Mouse (Mus musculus) limb, embryonic 12.5 days (tissue): Measurements from ENCODE around the gene Pde4dip. TPM values are rescaled to one million over a fixed set of nuclear protein-coding genes. Genes with fewer than 3 reads are reported as not detected.
A peak's percentile ranks its signal among the peaks of the same experiment; 100 is the strongest.

Experiments
- ATAC-seq: fragments of 200-750 bp; cut with Nextera tagmentation; 2 replicates; pipeline ENCODE4 v1.8.0; 2017; ENCODE audit warnings: low read depth, moderate TSS enrichment; ENCODE audit not compliant: insufficient number of reproducible peaks, insufficient read depth, low FRiP score, low TSS enrichment
- H3K27ac ChIP-seq: fragments of 300-500 bp; sonication (generic); 2 replicates; pipeline ENCODE4 v1.5.1; 2016; ENCODE audit warnings: mild to moderate bottlenecking, moderate library complexity
- H3K27me3 ChIP-seq: fragments of 300-500 bp; sonication (generic); 2 replicates; pipeline ENCODE4 v1.6.1; 2016; ENCODE audit warnings: mild to moderate bottlenecking, moderate library complexity
- H3K36me3 ChIP-seq: fragments of 300-500 bp; sonication (generic); 2 replicates; pipeline ENCODE4 v1.6.1; 2016; ENCODE audit warnings: mild to moderate bottlenecking, moderate library complexity
- H3K4me1 ChIP-seq: fragments of 300-500 bp; sonication (generic); replicated peaks from 2 replicates; pipeline ENCODE4 v1.6.1; 2016
- H3K4me2 ChIP-seq: fragments of 300-500 bp; sonication (generic); 2 replicates; pipeline ENCODE4 v1.6.1; 2016; ENCODE audit warnings: mild to moderate bottlenecking, moderate library complexity
- H3K4me3 ChIP-seq: fragments of 300-500 bp; sonication (generic); replicated peaks from 2 replicates; pipeline ENCODE4 v1.5.1; 2016; ENCODE audit warnings: mild to moderate bottlenecking
- H3K9ac ChIP-seq: fragments of 300-500 bp; sonication (generic); replicated peaks from 2 replicates; pipeline ENCODE4 v1.6.1; 2016; ENCODE audit warnings: mild to moderate bottlenecking, moderate library complexity
- H3K9me3 ChIP-seq: fragments of 300-500 bp; sonication (generic); 2 replicates; pipeline ENCODE4 v1.6.1; 2016; ENCODE audit warnings: mild to moderate bottlenecking, moderate library complexity
- WGBS: fragments of 180-500 bp; shearing (Covaris S2); methylation state at CpG from one replicate; pipeline ENCODE4 v1.1.7; 2016; 5-methylcytosine and 5-hydroxymethylcytosine counted together
- polyA plus RNA-seq: library from polyadenylated mRNA; unstranded; fragments of >200 nt; fragmentation: Nextera tagmentation; extraction: Ambion mirVana; gene quantifications from 2 replicates; pipeline ENCODE4 v1.2.1, GENCODE M21; 2016

The Pde4dip gene
- polyA plus RNA-seq, 1 experiment from 2014 or later = 31.9 TPM

DNA sequence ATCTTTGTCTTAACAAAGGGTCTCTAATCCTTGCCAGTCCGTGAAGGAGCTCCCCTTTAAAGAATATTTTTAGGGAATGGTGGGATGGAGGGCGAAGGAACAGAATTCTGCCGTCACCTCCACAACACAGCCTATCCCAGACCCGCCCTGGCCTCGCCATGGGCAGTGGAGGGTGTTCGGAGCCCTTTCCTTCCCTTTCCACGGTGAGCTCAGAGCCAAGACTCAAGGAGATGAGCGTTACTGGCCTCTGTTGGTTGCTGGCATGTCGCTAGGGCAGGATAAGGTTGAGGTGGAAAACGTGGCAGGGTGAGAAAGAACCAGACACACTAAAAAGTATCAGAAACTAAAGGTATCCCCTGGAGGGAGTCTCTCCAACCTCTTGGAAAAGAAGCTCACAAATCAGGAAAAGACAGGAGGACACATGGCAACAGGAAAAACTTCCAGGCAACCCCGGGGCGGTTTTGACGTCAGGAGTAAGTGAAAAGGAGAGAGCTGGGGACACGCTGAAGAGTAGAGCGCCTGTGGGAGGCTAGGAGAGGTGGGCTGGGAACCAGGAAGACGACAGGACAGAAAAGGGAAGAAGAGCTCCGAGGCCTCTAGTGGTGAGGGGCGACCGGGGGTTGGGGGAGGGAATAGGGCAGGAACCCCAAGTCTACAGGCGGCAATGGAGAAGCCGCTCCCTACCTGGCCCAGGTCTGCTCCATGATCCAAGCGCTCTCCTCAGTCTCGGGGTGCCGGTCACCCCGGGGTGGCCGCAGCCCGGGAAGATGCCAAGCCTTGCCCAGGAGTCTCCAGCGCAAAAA is 21.1 kb downstream of the Pde4dip start:
- H3K4me2 ChIP-seq = peak overlapping the region; percentile 96
- H3K36me3 ChIP-seq = no peaks in the 10 kb centered on the region
- no peaks in the 10 kb centered on the region for H3K9me3 ChIP-seq
- 3% methylated on average over 28 of the region's 28 CpGs for WGBS
- peak overlapping the region; percentile 52 for H3K4me3 ChIP-seq
- no peak overlapping the region for H3K27ac ChIP-seq
- peaks cover 12% of the 10 kb centered on the region for H3K4me1 ChIP-seq
- ATAC-seq = peak; percentile 47; the same call in 1 of the 2 replicates
- peak overlapping the region; percentile 61 for H3K9ac ChIP-seq
- peaks cover 51% of the 10 kb centered on the region for H3K27me3 ChIP-seq

DNA sequence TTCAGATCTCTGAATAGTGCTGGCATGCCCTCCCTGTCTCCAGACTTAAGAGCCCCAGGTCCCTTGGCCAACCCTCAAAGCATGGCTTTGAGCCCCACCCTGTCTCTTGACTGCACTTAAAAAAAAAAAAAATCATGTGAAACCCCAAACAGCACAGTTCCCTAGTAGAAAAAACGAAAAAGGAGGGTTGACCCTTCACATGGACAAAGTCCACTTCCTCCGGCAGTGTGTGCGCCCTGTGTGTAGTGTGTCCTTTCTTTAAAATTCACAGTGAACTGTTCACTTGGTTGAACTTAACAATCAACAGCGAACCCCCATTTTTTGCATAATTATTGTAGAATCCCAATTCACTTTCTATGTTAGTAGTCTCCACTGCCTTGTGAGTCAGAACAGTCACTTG is 21.8 kb downstream of the Pde4dip start:
- no peaks in the 10 kb centered on the region for H3K9me3 ChIP-seq
- no peak overlapping the region for H3K9ac ChIP-seq
- ATAC-seq = no peak
- peaks cover 12% of the 10 kb centered on the region for H3K4me1 ChIP-seq
- H3K4me3 ChIP-seq = no peak overlapping the region; the same call in 1 of the 2 replicates
- no peaks in the 10 kb centered on the region for H3K36me3 ChIP-seq
- 65% methylated on average over 4 of the region's 4 CpGs for WGBS
- no peak overlapping the region for H3K27ac ChIP-seq
- H3K27me3 ChIP-seq = peaks cover 48% of the 10 kb centered on the region
- H3K4me2 ChIP-seq = peak overlapping the region; percentile 96; the same call in 1 of the 2 replicates

DNA sequence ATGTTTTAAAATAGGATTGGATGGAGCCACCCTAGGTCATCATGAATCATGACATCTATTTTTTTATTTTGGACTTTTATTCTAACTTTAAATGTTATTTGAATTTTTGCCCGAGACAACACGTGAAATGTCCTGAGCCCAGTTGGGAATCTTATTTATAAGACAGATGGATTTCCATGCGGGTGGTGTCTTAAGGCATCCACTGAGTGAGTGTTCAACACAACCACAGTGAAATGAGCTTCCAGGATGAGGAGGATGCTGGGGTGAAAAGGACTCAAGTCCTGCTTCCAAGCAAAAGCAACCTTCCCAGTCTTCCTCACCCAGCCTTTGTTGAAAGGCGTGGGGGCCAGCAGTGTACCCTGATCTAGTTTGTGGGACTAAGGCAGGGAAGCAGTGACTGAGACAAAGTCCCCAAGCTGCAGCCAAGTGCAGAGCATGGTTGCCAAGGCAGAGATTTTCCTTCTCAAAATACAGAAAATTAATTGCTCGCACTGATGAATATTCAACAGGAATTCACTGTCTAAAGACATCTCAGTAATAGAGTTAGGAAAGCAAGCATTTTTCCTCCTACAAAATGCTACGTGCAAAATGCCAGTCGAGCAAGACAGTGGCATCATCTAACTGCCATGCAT is 27.6 kb downstream of the Pde4dip start:
- no peak for ATAC-seq
- WGBS = 91% methylated on average over 7 of the region's 7 CpGs
- Histone ChIP-seq H3K4me1 (no peaks in the 10 kb centered on the region), H3K27me3 (peaks cover 11% of the 10 kb centered on the region), H3K36me3 (no peaks in the 10 kb centered on the region), H3K27ac (no peak overlapping the region), H3K9me3 (no peaks in the 10 kb centered on the region), H3K4me3 (no peak overlapping the region), H3K9ac (no peak overlapping the region), H3K4me2 (no peak overlapping the region)

DNA sequence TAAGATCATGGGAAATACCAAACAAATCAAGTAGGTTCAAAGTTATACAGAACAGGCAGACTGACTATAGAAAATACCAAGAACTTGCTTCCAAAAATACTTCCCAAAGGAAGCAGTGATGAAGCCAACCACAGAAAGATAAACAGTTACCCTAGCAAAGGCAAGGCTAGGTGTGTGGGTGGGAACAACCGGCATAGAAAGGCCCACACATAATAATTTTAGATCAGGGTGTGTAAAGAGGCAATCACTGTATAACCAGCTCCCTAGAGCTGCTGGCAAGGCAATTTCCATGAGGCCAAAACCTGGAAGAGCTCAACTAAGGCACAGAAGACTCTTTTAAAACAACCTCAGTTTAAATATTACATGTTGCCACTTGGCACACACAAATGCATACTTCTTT is 29.1 kb downstream of the Pde4dip start:
- WGBS = 70% methylated on average over 1 of the region's 1 CpGs
- no peak for ATAC-seq
- H3K27me3 ChIP-seq = no peaks in the 10 kb centered on the region
- no peak overlapping the region for H3K9ac ChIP-seq
- no peaks in the 10 kb centered on the region for H3K9me3 ChIP-seq
- H3K4me1 ChIP-seq = no peaks in the 10 kb centered on the region
- no peaks in the 10 kb centered on the region for H3K36me3 ChIP-seq
- no peak overlapping the region for H3K27ac ChIP-seq
- no peak overlapping the region for H3K4me2 ChIP-seq
- no peak overlapping the region for H3K4me3 ChIP-seq

DNA sequence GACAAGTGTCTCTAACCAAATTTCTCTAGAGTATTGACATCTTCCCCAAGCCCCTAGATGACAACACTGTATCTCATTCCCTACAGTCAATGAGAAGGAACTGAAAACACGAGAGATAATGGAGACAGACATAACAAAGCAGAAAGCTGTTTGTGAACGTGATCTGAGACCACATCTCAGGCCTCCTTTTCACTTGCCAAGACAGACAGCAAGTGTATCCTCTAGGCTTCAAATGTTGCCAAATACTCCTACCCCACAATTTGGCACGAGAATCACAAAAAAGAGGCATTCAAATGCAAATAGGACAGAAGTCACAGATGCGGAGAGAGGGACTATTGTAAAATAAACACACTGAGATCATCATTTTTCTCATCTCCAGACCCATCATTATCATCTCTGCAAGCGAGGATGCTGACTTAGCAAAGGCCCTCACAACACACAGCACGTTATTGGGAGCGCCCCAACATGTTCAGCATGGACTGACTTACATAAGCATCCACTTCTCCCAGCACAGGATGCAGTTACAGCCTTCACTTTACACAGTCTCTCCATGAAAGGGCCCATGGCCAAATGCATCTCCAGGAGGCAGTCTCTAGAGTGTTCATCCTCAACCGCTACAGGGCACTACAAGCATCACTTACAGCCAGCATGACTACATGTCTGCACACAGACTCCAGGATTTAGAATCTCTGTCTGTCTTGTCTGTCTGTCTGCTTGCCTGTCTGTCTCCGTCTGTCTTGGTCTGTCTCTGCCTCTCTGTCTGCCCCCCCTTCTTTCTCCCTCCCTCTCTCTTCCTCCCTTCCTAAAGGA is 33.7 kb downstream of the Pde4dip start:
- Histone ChIP-seq H3K4me1 (no peaks in the 10 kb centered on the region), H3K4me2 (no peak overlapping the region), H3K27me3 (no peaks in the 10 kb centered on the region), H3K36me3 (no peaks in the 10 kb centered on the region), H3K4me3 (no peak overlapping the region), H3K9ac (no peak overlapping the region), H3K9me3 (no peaks in the 10 kb centered on the region), H3K27ac (no peak overlapping the region)
- 82% methylated on average over 9 of the region's 9 CpGs for WGBS
- no peak for ATAC-seq

DNA sequence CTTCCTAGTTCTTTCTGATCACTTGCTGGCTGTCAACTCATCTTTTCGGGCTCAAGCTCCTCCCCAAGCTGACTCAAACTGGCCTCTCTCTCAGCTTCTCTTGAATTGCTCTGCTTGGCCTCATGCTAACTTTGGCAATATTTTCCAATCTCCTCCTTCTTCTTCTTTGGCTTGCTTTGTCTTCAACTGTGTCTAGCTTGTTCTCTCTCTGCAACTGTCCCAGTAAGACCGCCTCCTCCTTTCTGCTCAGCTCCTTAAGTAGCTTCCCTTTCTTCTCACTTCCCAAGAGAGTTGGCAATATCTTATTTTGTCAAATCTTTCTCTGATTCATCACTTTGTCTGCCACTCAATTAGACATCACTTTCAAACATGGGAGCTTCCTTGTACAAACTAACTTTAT is 36.7 kb downstream of the Pde4dip start:
- Histone ChIP-seq H3K9me3 (no peaks in the 10 kb centered on the region), H3K27me3 (no peaks in the 10 kb centered on the region), H3K9ac (no peak overlapping the region), H3K4me2 (no peak overlapping the region), H3K27ac (no peak overlapping the region), H3K36me3 (no peaks in the 10 kb centered on the region), H3K4me1 (no peaks in the 10 kb centered on the region), H3K4me3 (no peak overlapping the region)
- 89% methylated on average over 2 of the region's 2 CpGs for WGBS
- no peak for ATAC-seq

DNA sequence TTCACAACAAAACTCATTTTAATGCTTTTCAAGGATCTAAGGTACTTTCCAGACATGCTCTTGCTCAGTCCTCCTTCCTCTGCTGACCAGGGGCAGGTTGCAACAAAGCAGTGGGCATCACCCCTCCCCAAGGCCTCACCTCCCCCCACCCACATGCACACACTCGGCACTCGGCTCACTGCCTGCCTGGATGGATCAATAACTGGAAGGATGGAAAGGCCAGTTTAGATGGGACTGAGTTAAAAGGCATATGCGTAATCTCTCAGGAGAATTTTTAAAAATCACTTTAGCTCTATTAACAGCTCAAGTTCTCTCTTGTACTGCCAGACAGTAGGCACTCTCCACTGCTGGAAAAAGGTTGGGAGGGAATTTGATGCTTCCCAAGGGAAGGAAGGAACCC is 40.9 kb downstream of the Pde4dip start:
- Histone ChIP-seq H3K4me3 (no peak overlapping the region), H3K27me3 (no peaks in the 10 kb centered on the region), H3K4me2 (no peak overlapping the region), H3K36me3 (no peaks in the 10 kb centered on the region), H3K9ac (no peak overlapping the region), H3K4me1 (no peaks in the 10 kb centered on the region), H3K27ac (no peak overlapping the region), H3K9me3 (no peaks in the 10 kb centered on the region)
- ATAC-seq = no peak
- WGBS = 69% methylated on average over 3 of the region's 3 CpGs

DNA sequence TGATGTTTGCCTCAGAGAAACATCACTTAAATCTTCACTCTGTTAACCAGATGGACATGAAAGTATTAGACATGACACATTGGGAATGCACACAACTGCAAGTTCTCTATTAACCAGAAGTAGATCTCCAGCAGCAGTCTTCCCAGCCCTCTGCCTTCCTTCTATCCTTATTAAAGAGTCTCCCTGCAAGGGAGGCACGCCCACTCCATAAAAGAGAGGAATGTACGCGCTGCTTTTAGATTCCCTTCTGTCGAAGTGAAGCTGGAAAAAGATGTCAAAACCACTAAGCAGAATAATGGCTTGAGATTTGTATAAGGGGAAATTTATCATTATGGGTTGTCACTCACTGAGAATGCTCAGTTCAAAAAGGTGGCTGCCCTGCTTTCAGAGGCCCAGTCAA is 42.1 kb downstream of the Pde4dip start:
- WGBS = 65% methylated on average over 4 of the region's 4 CpGs
- Histone ChIP-seq H3K36me3 (no peaks in the 10 kb centered on the region), H3K27me3 (no peaks in the 10 kb centered on the region), H3K9me3 (no peaks in the 10 kb centered on the region), H3K4me2 (no peak overlapping the region), H3K4me1 (no peaks in the 10 kb centered on the region), H3K4me3 (no peak overlapping the region), H3K9ac (no peak overlapping the region), H3K27ac (no peak overlapping the region)
- no peak for ATAC-seq

DNA sequence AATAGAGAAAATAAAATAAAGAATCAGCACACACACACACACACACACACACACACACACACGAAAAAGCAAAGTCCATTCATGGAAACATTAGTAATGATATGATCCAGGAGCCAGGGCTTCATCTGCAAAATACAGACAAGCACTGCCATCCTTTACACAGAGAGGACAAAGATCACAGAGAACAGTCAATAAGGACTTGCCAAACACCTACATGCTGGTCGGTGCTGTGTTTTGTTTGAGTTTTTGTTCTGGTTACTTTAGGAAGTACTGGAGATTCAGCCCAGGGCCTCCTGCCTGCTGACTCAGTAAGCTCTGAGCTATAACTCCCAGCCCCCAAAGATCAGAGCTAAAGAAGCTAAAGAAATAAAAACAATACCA is 43.7 kb downstream of the Pde4dip start:
- Histone ChIP-seq H3K4me2 (no peak overlapping the region), H3K27ac (no peak overlapping the region), H3K36me3 (no peaks in the 10 kb centered on the region), H3K27me3 (no peaks in the 10 kb centered on the region), H3K9ac (no peak overlapping the region), H3K9me3 (no peaks in the 10 kb centered on the region), H3K4me1 (no peaks in the 10 kb centered on the region), H3K4me3 (no peak overlapping the region)
- ATAC-seq = no peak
- 81% methylated on average over 2 of the region's 2 CpGs for WGBS

DNA sequence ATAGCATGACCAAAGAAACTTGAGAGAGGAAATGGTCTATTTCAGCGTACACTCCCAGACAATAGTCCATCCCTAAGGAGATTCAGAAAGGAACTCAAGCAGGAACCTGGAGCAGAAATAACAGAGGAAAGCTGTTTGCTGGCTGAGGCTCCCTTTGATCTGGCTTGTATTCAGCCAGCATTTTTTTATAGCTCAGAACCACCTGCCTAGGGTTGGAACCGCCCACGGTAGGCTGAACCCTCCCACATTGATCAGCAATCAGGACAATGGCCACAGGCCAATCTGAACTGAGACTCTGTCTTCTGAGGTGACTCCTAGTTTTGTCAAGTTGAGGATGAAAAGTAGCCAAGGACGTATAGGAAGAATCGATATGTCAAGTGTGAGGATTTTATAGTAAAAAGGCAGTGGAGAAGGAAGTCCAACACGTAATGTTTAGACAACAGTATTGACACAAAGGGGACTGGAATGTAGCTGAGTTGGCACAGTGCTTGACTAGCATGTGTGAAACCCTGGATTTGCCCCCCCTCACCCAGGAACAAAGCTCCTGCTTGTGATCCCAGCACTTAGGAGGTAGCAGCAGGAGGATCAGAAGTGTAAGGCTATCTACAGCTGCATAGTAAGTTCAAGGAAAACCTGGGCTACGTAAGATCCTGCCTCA is 44.2 kb downstream of the Pde4dip start:
- Histone ChIP-seq H3K9ac (no peak overlapping the region), H3K27me3 (no peaks in the 10 kb centered on the region), H3K9me3 (no peaks in the 10 kb centered on the region), H3K4me3 (no peak overlapping the region), H3K4me2 (no peak overlapping the region), H3K27ac (no peak overlapping the region), H3K4me1 (no peaks in the 10 kb centered on the region), H3K36me3 (no peaks in the 10 kb centered on the region)
- ATAC-seq = no peak
- 87% methylated on average over 7 of the region's 7 CpGs for WGBS

DNA sequence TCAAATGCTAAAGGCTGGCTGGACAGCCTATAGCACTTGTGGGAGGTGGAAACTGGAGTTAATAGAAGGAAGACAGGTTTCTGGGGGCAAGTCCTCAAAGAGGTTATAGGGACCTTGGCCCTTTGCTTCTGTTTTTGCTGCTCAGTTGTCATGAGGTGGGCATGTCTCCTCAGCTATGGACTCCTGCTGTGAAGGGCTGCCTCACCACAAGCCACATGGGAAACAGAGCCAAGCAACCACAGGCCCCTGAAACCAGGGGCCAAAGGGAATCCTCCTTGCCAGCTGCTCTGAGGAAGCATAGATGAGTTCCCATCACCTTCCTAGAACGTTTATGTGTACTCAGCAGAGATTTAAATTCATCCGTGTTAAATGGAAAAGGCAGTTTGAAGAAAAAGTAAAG is 45.9 kb downstream of the Pde4dip start:
- Histone ChIP-seq H3K36me3 (no peaks in the 10 kb centered on the region), H3K4me2 (no peak overlapping the region), H3K4me3 (no peak overlapping the region), H3K27me3 (no peaks in the 10 kb centered on the region), H3K9ac (no peak overlapping the region), H3K9me3 (no peaks in the 10 kb centered on the region), H3K27ac (no peak overlapping the region), H3K4me1 (no peaks in the 10 kb centered on the region)
- ATAC-seq = no peak
- WGBS = 73% methylated on average over 2 of the region's 2 CpGs
